Mouse (Mus musculus) spleen, adult 2 months (tissue): Measurements from ENCODE around the gene 1700030J22Rik.

Source experiments
- CTCF ChIP-seq: fragments of 200-500 bp; IDR thresholded peaks from 2 replicates; pipeline ENCODE4 v1.5.1; 2011; ENCODE audit warnings: mild to moderate bottlenecking, inconsistent platforms; ENCODE audit not compliant: insufficient read depth, insufficient read length, insufficient replicate concordance; ENCODE audit errors: extremely low read depth
- POLR2A ChIP-seq: fragments of 200-500 bp; IDR thresholded peaks from 2 replicates; pipeline ENCODE4 v1.6.1; 2011; ENCODE audit warnings: low read depth, low read length, inconsistent platforms

DNA sequence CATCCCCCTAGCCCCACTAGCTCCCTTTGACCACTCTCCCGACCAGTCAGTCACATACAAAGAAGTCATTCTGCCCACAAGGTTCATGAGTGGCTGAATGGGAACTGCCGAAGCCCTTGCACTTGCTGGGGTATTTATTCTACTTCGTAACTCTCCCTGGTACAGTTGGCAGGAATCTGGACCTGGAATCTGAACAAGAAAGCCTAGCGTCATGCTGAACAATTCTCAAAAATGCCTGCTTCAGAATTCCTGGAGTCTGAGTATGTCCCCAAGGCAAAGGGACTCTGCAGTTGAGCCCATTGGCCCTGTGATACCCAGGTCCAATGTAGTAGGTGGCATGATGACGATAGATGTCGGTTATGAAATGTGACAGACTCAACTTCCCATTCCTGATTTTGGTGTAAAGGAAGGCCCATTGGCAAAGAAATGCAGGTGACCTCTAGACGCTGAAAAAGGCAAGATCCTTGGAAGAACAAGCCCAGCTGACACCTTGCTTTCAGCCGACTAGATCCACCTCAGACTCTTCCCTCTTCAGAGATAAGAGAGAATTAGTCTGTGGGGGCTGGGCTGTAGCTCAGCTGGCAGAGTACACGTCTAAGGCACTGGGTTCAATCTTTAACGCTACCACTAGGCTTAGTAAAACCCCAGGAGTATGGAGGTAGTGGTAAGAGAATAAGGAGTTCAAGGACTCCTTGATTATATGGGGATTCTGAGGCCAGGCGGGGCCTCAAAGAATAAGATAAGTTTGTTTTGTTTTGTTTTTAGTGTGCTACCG lies 36.3 kb downstream of the 1700030J22Rik start:
- TF ChIP-seq POLR2A = no peak
- TF ChIP-seq CTCF = no peak
